Mouse (Mus musculus) thymus, postnatal 36 days (tissue): Measurements from ENCODE around the gene Amhr2.

Source experiments
- DNase-seq, 2 experiments: peaks; one replicate each; pipeline ENCODE4 v3.0.0; 2022; ENCODE audit warnings: mixed read lengths in 2 of 2

Amhr2 gene

GRCm38 (mm10) chr15:102445146-102445545 lies at the start of gene Amhr2:
Gene Amhr2, plus strand, starts transcription at chr15:102445367.
- DNase-seq, result no peak

DNA sequence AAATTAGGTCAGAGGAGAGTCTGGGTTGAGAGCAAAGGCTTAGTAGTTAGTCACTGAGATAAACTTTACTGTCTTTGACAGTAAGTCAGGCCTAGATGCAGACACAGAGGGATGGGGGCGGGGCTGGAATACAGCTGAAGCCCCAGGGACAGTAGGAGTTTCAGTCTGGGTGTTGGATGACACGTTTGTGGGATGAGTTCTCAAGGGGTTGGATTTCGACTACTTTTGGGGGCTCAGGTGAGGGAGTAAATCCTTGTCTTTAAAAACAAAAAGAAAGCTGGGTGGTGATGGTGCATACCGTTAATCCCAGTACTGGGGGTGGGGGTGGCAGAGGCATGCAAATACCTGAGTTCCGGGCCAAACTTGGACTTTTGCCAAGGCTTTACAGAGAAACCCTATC lies 46.5 kb upstream of the Amhr2 start:
- DNase-seq, result no peak

DNA sequence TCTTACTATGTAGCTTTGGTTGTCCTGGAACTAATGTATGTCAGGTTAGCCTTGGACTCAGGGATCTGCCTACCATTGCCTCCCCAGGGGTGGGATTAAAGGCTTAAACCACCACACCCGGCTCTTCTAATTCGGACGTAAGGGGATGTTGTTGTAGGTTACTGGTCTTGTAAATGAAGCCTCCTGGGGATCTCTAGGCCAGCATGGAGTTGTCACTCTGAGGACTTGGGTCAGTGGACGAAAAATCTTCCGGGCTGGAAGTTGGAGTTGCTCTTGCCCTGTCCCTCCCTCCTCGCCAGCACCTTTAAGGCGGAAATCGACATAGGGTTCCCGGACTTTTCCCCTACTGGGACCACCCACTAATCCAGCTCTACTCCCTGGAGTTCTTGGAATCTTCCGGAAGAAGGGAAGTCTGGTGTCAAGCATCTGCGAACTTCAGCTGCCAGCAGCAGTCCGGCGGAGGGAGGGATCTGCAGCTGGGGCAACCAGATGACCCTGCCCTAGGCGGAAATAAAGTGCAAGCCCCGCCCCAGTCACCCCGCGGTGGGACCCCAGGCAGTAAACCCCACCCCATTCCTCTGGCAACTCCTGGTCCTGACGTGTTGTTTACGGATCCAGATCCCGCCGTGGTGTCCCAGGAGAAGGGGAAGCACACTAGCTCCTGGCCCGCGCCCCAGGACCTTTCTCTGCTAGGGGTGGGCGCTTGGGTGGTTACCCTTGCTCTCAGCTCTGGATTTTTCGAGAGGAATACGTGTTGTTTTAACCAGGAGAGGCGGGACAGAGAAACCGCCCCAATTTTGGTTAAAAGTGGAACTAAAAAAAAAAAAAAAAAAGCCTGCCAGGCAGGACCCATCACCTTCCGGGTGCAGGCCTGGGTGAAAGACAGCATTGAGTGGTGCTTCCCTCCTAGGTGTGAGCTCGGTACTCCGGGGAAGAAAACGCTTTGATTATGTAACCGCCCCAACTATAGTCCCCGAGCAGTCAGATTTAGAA lies 45.6 kb upstream of the Amhr2 start:
- DNase-seq, result peak; percentile 82 to 86

GRCm38 (mm10) chr15:102400476-102401045 lies 44.6 kb upstream of the Amhr2 start:
- no peak for DNase-seq

- no peak for DNase-seq
These were observed 43.9 kb upstream of the Amhr2 start for GRCm38 (mm10) chr15:102401278-102401677.

GRCm38 (mm10) chr15:102402210-102402609 lies 43.0 kb upstream of the Amhr2 start:
- DNase-seq, result no peak

DNA sequence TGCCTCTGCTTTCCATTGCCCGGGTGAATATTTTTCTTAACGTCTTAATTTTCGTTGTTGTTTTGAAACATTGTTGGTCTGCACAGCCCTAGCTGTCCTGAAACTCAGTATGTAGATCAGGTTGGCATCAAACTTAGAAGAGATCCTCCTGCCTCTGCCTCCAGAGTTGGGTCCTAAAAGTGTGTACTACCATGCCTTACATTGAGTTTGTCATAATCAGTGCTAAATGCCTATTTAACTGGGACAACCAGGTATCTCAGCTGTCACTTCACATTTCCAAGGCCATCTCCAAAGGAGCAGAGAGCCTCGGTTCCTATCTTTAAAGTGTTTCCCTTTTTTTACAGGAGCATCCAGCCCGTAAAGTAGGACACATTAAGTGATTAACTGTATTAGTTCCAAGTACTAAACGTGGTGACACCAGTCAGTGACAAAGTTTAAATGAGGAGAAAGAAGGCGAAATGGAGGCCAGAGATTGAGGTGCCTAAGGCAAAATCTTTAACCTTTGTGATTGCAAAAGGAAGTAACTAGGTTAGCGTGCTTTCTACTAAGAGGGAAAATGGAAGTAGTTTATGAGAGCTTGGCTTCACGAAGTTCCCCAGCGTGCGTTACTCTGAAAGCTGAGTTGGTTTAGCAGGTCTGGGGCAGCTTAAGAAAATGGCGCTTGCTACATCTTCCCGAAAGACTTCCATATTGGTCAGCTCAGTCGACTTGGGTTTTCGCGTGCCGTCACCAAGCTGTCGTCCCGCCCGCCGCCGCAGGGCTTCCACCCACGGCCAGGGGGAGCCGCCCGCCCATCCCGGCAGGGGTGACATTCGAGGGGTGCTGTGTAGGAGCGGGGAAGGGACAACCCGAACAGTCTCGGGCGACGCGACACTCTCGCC lies 40.3 kb upstream of the Amhr2 start:
- DNase-seq, result no peak

GRCm38 (mm10) chr15:102405489-102406195 lies 39.5 kb upstream of the Amhr2 start, which contains the start of gene Sp1:
Gene Sp1, plus strand, starts transcription at chr15:102406143.
- peak; percentile 98 to 99 for DNase-seq

- peak; percentile 79 to 83 for DNase-seq
These were observed 38.8 kb upstream of the Amhr2 start for GRCm38 (mm10) chr15:102406196-102406911.

GRCm38 (mm10) chr15:102406912-102407580 lies 38.1 kb upstream of the Amhr2 start:
- DNase-seq, result no peak

DNA sequence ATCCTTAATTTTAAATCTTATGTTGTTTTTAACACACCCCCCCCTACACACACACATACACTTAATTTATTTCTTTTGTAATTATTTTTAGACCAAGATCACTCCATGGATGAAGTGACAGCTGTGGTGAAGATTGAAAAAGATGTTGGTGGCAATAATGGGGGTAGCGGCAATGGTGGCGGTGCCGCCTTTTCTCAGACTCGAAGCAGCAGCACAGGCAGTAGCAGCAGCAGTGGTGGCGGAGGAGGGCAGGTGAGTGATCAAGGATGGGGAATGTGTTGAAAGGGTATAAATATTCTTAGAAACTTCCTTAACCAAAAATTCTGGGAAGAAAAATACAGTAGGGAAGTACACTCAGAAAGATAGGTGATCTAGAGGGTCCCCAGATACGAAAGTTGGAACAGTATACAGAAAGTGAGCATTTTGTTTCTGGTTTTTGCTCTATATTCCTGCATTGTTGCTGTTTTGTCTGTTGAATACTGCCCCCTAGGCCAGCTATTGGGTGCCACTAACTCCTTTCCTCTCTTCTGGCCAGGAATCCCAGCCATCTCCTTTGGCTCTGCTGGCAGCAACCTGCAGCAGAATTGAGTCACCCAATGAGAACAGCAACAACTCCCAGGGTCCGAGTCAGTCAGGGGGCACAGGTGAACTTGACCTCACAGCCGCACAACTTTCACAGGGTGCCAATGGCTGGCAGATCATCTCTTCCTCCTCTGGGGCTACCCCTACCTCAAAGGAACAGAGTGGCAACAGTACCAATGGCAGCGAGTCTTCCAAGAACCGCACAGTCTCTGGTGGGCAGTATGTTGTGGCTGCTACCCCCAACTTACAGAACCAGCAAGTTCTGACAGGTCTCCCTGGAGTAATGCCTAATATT lies 37.2 kb upstream of the Amhr2 start:
- DNase-seq, result no peak

DNA sequence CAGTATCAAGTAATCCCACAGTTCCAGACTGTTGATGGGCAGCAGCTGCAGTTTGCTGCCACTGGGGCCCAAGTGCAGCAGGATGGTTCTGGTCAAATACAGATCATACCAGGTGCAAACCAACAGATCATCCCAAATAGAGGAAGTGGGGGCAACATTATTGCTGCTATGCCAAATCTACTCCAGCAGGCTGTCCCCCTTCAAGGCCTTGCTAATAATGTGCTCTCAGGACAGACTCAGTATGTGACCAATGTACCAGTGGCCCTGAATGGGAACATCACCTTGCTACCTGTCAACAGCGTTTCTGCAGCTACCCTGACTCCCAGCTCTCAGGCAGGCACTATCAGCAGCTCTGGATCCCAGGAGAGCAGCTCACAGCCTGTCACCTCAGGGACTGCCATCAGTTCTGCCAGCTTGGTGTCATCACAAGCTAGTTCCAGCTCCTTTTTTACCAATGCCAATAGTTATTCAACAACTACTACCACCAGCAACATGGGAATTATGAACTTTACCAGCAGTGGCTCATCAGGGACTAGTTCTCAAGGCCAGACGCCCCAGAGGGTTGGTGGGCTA lies 36.5 kb upstream of the Amhr2 start:
- DNase-seq, result no peak

- DNase-seq, result no peak
These were observed 35.9 kb upstream of the Amhr2 start for GRCm38 (mm10) chr15:102409286-102409685.

DNA sequence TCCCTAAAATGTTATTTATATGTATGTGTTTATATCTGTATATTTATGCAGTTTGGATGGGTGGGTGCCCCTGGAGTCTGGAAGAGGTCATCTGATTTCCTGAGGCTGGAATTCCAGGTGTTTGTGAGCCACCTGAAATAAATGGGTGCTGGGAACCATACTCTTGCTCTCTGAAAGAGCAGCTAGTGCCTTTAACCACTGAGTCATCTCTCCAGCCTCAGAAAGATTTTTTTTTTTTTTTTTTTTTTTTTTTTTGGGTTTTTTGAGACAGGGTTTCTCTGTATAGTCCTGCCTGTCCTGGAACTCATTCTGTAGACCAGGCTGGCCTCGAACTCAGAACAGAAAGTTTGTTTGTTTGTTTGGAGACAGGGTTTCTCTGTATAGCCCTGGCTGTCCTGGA lies 34.1 kb upstream of the Amhr2 start:
- DNase-seq, result no peak

DNA sequence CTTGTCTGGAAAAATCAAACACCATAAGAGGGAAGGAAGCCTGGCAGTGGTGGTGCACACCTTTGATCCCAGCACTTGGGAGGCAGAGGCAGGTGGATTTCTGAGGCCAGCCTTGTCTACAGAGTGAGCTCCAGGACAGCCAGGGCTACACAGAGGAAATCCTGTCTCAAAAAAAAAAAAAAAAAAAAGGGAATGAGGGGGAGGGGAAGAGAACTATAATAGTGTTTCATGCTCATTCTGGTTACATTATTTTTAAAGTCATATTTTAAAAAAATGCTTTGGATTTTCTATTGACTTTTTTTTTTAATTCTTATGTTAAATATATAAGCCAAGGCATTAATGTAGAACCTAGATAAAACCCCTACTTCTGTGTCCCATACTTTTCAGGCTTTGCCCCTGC lies 31.5 kb upstream of the Amhr2 start:
- DNase-seq, result no peak

DNA sequence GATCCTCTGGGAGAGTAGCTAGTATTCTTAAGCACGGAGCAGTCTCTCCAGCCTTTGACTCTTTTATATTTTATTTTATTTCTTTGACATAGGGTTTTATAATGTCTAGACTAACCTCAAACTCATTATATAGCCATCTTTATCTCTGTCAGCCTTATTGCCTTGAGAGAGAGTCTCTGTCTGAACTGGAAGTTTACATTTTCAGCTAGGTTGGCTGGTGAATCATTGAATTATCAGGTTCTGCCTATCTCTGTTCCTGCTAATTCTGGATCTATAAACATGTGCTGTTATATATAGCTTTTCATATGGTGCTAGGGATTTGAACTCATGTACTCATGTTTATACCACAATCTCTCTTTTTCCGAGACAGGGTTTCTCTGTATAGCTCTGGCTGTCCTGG lies 27.6 kb upstream of the Amhr2 start:
- no peak for DNase-seq

GRCm38 (mm10) chr15:102420986-102421385 lies 24.2 kb upstream of the Amhr2 start:
- DNase-seq, result no peak

DNA sequence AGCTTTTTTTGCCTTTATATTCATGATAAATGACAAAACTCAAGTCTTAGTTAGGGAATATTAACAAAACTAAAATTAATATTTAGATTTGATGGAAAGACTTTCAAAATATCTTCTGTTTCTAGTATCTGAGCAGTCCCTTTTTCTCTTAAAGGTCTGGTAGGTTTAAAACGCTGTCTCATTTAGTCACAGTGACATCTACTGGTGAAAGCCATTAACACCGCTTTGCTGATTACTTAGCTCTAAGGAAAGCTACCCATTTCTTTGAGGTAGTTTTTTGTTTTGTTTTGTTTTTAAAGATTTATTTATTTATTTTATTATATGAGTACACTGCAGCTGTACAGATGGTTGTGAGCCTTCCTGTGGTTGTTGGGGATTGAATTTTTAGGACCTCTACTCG lies 23.7 kb upstream of the Amhr2 start:
- DNase-seq, result no peak

GRCm38 (mm10) chr15:102423602-102424240 lies 21.4 kb upstream of the Amhr2 start:
- DNase-seq, result no peak
